Mouse (Mus musculus) left cerebral cortex, adult 9 months (tissue): ENCODE measurements around the gene A030003K21Rik.
"Not testable (repeated sequence)": the region's sequence is repeated elsewhere in the genome, so short reads cannot be mapped to it uniquely, and the experiment has no call there.

ENCODE experiments used
- DNase-seq, 2 experiments: peaks; one replicate each; pipeline ENCODE4 v3.0.0; 2022; ENCODE audit warnings: low spot score in 2 of 2

A030003K21Rik gene

DNA sequence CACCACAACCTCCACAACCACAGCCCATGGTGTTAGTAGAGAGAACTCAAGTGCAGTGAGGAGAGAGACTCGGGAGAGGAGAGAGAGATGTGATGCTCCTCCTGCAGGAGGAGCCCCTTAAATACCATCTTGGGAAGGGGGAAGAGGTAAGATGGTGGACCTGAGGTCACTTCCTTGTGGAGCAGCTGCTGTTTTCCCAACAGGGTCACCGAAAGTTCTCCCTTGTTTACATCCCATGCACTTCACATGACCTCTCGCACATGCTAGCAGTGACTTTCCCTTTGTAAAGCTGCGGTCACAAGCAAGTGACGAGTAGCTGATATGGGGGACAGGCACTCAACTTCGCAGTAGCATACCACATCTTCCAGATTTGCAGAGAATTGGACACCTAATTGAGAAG lies at the start of gene A030003K21Rik:
TSS of gene A030003K21Rik (minus strand) at position 94 of the 400 bp plus-strand sequence.
- DNase-seq: not testable (repeated sequence)

DNA sequence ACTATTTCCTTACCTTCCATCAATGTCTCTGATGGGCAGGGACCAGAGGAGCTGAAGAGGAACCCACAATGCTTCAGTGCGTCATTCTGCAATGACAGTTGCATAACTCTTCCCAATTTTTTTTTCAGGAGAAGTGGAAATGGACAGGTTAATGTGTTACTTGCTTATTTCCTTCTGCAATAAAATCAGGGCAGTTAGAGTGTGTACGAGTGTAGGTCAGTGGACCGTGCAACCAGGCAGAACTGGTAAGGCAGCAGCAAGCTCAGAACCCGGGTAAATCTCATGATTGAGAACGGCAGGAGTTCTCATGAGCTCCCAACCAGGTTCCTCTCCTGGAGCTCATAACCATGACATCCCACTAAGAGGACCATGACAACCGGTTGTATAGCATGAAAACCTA lies 48.9 kb upstream of the A030003K21Rik start:
- no peak for DNase-seq

DNA sequence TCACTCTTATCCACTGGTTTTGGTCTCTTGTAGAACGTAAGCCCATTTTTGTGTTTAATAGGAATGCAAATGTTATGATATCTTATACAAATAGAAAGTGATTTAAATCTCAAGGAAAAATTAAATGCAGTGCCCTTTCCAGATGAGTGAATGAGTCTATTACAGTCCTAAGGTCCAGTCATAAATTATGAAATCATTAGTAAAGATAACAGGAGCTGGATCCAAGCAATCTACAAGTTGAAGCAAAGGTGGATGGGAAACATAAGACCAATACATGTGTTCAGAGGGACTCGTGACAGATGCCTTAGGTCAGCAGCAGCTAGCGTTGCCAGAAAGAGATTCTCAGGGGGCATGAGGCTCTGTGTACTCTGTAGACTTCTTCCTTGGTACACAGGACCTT lies 48.4 kb upstream of the A030003K21Rik start:
- DNase-seq: no peak

DNA sequence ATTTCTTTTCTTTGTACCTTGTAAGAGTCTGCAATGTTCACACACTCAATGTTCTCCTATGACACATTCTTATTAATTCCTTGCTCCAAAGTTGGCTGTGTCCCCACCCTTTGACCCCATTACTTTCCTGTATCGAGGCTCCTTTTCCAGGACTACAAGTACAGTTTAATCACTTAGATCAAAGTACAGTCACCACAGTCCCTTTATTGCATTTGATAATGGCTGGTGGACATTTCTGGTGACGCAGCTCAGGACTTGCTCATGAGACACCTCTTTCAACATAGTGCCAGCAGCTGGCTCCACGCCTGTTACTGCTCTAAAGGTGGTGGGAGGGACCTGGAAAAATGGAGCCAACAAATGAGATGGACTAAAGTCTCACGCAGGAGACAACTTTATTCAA lies 47.9 kb upstream of the A030003K21Rik start:
- DNase-seq: no peak

DNA sequence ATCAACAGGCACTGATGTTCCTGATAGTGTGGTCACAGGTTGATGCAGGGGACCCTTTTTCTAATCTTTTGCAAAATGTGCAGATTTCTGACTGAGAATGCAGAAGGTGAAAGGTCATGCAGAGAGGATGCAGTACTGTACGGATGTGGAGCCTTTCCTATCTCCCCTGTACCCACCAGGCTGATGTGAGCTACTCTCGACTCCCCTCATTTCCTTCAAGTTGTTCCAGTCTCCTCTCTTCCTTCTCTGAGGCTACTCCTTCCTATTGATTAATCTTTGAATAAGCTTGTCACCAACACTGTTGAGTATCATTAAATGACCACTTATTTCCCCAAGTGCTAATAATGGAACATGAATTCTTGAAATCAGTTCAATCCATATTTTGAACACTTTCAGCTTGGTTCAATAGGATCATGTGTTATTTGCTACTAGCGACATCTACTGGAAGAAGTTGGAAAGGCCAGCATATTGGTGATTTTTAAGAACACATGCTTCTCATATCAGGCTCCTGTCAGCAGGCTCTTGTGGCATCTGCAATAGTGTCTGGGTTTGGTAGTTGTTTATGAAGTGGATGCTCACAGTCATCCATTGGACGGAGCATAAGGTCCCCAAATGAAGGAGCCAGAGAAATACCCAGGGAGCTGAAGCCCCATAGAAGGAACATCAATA lies 44.5 kb upstream of the A030003K21Rik start:
- DNase-seq: peak in 1 of 2 experiments; percentile 78

DNA sequence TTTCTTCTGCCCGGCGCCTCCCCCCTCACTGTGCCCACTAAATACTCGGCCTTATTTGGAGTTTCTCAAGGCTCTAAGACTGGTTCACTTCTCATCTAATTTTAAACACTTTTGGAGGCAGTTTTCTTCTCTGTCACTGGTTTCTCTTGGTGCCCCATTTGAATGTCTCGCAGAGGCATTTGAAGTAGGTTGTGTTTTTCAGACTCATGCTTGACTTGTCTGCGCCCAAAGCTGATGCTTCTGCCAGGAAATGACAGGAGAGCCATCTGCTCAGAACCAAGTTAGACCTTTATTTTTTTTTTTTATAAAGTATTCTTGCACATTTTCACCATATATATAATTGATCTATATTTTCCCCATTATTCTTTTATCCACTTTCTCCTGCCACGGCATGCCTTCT lies 43.5 kb upstream of the A030003K21Rik start:
- no peak for DNase-seq

DNA sequence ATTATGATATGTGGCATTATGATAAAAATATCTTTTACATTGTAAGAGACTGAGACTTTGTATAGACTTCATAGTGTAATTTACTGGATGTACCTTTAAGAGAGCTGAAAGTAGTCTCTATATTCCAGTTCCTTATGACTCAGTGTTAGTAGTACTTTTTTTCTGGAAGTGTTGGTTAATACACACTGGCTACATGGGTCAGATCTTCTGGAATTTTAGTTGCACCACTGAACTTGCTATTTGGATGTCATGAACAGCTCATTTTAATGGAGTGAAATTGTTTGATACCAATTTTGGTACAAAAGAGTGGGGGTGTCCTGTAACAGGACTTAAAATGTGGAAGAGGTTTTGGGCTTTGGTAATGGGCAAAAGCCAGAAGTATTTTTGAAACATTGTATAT lies 34.7 kb upstream of the A030003K21Rik start:
- DNase-seq: no peak

DNA sequence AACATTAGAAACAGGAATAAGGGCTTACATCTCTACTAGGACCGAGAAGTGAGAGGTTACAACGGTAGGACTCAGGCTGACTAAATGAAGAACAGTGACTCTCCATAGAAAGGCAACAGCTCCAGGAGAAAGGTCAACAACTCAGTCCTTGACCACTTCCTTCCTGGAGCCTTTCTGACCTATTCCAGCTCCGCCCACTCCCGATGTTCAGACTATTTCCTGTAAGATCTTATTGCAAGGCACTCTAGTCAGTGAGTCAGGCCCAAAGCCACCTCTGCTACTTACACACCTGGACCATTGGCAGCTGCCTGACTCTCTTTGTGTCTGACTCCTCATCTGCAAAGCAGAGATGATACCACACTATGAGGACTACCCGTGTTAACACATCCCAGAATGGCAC lies 32.6 kb upstream of the A030003K21Rik start:
- DNase-seq: no peak

DNA sequence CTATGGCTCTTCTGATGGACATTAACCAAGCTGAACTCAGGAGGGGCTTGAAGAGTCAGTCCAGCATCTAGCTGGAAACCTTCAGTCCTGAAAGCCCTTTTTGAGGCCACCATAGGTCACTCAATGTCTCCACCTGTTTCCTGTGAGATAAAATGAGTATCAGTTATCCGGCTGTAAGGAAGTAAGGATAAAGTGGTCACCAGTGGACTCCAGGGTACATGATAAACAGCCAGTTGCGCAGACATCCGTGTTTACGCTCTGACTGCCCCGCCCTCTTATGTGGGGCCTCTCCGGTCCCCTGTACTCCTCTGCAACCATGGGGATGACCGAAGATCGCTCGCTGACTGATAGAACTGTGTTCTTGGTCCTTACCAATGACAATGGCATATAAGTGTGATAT lies 31.2 kb upstream of the A030003K21Rik start:
- no peak for DNase-seq

DNA sequence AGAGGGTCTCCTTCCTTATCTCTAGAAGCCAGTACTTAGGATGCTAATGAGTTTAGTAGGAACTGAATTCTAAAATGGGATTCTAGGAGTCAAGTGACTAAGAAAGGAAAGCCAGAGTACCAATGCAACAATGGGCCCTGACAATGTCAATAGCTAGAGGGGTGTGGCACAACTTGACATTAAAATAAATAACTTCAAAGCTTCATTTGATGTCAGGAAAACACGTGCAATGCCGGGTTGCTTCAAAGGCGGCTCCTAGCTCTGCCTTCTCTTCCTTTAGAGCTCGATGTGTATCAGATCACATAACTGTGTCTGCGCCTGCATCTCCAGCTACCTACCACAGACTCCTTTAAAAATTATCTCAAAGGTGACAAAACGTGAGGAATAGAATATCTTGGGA lies 30.7 kb upstream of the A030003K21Rik start:
- no peak for DNase-seq

DNA sequence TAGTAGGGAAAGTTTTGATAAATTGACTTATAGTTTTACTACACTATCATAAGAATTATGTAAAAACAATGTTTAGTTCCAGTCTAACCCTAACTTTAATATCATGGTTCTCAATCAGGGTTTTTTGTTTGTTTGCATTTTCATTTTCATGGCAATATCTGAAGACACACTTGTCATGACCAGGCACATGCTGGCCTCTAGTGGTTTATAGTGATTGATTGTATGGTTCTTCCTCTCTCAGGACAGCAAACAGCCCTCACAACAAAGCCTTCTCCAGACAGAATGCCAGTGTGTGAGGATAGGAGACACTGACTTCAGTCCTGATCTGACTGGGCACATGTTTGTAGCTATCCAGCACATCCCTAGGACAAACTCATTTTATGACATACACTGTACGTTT lies 30.1 kb upstream of the A030003K21Rik start:
- DNase-seq: no peak

DNA sequence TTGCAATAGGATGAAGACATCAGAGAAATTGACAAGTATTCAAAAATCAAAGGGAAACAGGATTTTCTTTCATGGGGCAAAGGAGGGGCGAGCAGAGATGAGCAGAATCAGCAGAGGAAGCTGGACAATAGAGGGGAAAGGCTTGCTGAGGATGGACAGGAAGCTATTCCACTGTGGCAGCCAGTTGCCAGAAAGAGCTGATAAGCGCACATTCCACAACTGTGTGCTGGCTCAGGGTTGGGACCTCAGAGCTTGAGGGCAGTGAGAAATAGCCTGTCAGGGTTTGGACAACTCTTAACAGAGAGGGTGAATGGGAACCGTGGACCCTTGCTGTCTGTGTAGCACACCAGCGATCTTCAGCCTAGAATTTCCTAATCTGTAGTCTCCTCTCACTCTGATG lies 28.9 kb upstream of the A030003K21Rik start:
- no peak for DNase-seq

DNA sequence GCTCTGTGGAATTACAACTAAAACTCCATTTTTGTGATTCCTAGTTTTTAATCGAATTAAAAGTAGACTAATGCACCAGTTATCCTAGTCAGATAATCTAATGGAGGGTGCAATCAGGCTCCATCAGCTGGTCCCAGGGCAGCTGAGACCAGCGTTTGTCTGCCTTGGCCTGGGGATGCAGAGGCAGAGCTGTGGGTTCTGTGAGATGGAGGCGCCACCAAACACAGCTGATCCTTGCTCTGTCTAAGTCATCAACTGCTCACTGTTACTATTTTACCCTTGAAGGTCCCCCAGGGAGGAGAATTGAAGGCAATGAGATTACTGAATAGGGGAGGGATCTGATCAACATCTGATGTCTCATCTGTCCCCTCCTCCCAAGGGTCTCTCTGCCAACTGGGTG lies 23.2 kb upstream of the A030003K21Rik start:
- DNase-seq: no peak

DNA sequence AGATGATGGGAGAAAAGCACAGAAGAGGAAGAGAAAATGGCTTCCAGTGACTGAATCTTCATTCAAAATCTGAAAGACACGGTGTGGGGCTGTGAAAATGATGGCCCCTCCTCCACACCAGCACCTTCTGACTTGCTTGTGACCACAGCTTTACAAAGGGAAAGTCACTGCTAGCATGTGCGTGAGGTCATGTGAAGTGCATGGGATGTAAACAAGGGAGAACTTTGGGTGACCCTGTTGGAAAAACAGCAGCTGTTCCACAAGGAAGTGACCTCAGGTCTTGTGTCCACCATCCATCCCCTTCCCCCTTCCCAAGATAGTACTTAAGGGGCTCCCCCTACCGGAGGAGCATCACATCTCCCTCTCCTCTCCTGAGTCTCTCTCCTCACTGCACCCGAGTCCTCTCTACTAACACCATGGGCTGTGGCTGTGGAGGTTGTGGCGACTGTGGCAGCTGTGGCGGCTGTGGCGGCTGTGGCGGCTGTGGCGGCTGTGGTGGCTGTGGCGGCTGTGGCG lies 16.7 kb upstream of the A030003K21Rik start, which contains the start of gene Gm47955:
TSS of gene Gm47955 (plus strand) at position 417 of the 516 bp plus-strand sequence.
- DNase-seq: no peak

DNA sequence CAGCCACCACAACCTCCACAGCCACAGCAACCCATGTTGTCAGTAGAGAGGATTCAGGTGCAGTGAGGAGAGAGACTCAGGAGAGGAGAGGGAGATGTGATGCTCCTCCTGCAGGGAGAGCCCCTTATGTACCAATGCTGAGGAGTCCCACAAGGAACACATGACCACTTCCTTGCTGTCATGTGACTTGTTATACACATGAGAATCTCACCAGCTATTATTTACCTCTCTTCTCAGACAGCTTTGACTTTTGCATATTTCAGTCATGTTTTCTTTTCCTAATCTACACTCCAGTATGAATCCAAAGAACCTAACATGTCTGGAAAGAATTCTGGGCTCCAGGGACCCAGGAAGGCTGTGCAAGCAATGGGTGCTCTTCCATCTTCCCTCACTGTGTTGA lies 12.7 kb upstream of the A030003K21Rik start, which contains the start of gene Gm7544:
TSS of gene Gm7544 (minus strand) at position 101 of the 400 bp plus-strand sequence.
- DNase-seq: not testable (repeated sequence)

DNA sequence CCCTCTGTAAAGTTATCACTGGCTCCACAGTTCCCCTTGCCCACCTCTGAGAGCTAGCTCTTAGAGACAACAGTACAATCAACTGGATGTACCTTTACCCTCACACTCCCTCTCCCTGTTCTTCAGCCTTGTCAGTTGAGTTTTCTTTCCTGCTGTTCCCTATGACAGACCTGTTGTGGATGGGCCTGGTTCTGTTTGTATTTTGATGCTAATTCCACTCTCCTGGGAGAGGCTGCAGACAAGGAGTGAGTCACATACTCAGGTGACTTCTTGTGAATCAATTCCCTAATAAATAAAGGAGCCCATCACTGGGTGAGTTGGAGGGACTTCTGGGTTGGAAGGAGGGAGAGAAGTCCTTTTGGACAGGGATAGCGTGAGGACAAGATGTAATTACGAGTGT lies 5.4 kb upstream of the A030003K21Rik start:
- DNase-seq: no peak

DNA sequence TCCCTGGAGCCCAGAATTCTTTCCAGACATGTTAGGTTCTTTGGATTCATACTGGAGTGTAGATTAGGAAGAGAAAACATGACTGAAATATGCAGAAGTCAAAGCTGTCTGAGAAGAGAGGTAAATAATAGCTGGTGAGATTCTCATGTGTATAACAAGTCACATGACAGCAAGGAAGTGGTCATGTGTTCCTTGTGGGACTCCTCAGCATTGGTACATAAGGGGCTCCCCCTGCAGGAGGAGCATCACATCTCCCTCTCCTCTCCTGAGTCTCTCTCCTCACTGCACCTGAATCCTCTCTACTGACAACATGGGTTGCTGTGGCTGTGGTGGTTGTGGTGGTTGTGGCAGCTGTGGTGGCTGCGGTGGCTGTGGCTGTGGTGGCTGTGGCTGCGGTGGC lies 2.8 kb upstream of the A030003K21Rik start:
- DNase-seq: not testable (repeated sequence)

DNA sequence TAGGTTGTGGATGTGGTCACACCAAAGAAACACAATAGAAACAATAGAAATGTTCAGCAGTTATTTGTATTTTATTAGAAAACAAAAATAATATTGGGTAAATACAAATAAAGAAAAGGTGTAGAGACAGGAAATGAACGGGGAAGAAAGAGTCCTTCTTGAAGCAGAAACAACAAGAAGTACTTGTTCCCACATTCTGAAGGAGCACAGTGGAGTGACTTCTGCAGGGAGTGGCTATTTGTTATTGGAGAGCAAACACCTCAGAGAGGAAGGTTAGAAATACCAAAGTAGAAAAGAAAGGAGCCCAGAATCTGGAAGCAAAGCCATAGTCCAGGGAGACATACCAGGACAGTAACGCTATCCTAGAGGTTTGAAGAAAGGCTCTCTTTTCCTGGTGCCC lies 683 bp downstream of the A030003K21Rik start:
- not testable (repeated sequence) for DNase-seq

DNA sequence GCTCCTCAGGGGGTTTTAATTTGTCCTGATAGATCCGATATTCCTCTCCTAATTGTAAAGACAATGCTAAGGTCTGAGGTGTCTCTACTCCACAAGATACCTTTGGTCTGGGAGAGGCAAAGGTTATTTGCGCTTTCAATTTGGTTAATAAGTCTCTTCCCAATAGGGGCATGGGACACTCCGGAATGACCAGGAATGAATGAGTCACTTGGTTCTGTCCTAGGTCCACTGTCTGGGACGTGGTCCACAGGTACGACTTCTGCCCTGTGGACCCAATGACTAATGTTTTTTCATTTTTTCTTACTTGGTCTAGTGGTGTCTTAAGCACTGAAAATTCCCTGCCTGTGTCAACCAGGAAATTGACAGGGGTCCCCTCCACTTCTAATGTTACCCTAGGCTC lies 4.5 kb downstream of the A030003K21Rik start:
- DNase-seq: no peak

DNA sequence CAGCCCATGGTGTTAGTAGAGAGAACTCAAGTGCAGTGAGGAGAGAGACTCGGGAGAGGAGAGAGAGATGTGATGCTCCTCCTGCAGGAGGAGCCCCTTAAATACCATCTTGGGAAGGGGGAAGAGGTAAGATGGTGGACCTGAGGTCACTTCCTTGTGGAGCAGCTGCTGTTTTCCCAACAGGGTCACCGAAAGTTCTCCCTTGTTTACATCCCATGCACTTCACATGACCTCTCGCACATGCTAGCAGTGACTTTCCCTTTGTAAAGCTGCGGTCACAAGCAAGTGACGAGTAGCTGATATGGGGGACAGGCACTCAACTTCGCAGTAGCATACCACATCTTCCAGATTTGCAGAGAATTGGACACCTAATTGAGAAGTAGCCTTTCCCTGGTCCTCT lies 11.9 kb downstream of the A030003K21Rik start, which contains the start of gene Gm6217:
TSS of gene Gm6217 (minus strand) at position 74 of the 400 bp plus-strand sequence.
- not testable (repeated sequence) for DNase-seq

DNA sequence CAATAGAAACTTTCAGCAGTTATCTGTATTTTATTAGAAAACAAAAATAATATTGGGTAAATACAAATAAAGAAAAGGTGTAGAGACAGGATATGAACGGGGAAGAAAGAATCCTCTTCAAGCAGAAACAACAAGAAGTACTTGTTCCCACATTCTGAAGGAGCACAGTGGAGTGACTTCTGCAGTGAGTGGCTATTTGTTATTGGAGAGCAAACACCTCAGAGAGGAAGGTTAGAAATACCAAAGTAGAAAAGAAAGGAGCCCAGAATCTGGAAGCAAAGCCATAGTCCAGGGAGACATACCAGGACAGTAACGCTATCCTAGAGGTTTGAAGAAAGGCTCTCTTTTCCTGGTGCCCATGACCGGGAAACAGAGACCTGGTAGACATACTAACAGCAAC lies 12.6 kb downstream of the A030003K21Rik start:
- not testable (repeated sequence) for DNase-seq

DNA sequence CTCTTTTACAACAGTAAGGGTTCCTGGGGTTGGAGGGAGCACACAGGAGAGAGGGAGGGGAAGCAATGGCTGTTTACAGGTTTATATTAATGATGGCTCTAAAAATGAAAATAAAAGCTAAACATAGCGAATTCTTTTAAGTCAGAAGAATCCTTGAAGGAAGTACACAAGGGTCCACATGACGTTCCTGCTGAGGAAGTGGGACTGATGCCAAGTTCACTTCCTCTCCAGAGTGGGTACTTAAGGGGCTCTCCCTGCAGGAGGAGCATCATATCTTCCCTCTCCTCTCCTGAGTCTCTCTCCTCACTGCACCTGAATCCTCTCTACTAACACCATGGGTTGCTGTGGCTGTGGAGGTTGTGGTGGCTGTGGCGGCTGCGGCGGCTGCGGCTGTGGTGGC lies 18.5 kb downstream of the A030003K21Rik start, which contains the start of gene A030014E15Rik:
TSS of gene A030014E15Rik (plus strand) at position 268 of the 400 bp plus-strand sequence.
- no peak for DNase-seq

DNA sequence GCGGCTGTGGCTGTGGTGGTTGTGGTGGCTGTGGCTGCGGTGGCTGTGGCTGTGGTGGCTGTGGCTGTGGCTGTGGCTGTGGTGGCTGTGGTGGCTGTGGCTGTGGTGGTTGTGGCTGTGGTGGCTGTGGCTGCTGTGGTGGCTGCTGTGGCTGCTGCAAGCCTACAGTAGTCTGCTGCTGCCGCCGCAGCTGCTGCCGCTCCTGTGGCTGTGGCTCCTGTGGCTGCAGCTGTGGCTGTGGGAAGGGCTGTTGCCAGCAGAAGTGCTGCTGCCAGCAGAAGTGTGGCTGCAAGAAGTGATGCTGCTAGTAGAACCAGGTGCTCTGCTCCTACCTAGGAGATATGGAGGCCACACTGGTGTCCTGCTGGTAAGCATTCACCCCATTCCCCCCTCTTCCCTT lies 29.8 kb downstream of the A030003K21Rik start:
- not testable (repeated sequence) for DNase-seq
